Mouse (Mus musculus) left cerebral cortex, postnatal 36 days (tissue): ENCODE measurements at regions not wholly inside any gene's neighbourhood (a gene's known extent, or its start where the extent isn't known, plus 50 kb on each side); places are given as distances from the start of the nearest gene placed in this dataset.

ENCODE experiments used
- DNase-seq, 2 experiments: peaks; one replicate each; pipeline ENCODE4 v3.0.0; 2021 to 2022; ENCODE audit warnings: low spot score in 2 of 2, mixed read lengths in 1 of 2
- intact Hi-C: fragments of 180-260 bp; cut with DNase I; formaldehyde crosslinking; loops from one replicate; pipeline ENCODE4 v1.15.1; 2025

DNA sequence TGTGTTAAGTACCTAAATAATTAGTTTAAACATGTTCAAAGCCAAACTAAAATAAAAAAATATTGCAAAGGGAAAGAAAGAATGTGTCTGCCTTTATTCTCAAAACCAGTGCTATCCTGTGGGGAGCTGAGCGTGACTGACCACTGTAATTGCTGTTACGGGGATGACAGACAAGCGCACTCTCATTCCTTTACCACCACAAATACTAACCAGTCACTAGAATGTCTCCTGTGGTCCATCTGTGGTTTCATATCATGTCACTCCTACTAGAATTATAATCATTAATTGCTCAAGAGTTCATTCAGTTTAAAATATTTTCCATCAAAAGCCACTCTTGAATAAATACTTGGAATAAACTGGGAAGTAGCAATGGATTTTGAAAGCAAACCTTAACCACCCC is 268.8 kb downstream of the Epha4 start:
- DNase-seq = no peak
- intact Hi-C loops = no loop called here

DNA sequence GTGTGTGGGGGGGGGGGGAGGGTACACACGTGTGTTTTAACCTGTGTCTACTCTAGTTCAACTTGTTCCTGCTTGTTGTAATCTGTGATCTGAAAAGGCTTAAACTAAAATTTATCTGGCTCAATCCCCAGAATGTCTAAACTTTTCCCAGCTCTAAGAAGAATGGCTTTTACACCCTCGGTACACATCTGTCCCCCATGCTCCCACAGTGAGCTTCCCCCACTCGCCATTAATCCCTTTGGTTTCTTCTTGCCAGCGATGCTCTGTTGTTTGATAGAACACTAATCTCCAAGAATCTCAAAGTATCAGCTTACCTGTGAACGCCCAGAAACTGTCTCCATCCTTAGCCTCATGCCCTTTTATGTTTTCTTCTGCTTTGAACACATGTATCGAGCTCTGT is 260.6 kb downstream of the Epha4 start:
- DNase-seq = no peak
- intact Hi-C loops = no loop called here

DNA sequence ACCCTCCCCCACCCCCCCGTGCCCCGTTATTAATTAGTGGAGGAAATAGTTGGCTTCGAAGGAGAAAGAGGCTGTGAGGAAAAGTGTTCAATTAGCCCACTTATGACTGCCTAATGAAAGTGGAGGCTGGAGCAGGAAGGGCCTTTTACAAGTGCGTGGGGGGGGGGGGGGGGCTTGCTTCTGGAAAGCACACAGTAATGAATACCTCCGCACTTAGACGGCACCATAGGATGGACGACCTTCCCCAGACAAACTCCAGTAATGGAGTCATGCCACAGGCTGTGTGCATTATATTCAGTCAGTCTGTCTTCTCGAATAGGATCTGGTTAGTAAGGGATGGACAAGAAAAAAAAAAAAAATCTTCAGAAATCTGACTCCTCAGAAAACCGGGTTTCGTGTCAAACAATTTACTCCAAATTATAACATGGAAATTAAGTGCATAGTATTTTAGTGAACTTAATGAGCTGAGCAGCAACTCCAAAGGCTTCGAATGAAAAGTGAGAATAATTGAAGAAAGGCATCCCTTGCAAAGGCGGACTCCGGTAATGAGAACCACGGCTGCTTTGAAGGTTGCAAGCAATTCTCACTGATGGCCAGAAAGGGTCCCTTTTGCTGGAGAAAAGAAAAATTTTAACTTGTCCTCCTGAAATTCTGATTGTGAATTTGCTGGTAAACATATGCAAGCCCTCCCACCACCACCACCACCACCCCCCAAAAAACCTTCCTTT is 258.6 kb downstream of the Epha4 start:
- intact Hi-C loops = no loop called here
- DNase-seq = no peak

GRCm38 (mm10) chr1:77258730-77259310 is 256.1 kb downstream of the Epha4 start:
- intact Hi-C loops = no loop called here
- DNase-seq = no peak

DNA sequence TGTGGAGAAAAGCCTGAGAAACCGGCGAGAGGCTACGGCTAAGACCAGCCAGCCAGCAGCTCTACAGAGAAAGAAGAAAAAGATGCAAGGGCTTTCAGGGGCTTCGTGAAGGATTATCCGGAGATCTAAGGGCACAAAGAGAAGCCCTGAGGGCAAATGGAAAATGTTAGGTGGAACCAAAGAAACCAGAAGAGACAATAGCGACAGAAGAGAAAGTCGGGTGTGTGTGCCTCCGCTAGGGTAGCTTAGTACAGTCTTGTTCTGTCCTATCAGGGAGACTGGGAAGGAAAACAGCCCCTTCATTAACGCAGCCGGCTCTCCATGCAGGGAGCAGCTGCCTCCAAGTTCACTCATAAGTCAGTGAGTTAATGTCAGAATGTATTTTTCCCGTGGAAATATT is 255.1 kb downstream of the Epha4 start:
- intact Hi-C loops = no loop called here
- DNase-seq = no peak

DNA sequence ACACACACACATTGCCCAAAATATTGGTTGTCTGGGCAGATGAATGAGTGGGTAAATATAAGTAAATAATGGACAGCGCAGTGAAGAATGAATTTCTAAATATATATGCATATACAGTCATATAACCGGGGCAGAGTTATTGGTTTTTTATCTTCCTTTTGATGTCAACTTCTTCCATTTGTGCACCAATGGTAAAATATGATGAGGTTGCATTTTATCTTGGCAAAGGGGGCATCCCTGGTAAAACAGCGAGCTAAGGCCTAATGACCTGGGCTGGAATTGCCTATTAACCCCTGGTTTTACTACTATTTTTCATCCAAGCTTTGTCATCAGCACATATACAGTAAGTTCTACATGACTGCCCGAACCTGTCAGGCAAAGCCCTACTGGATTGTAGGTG is 253.2 kb downstream of the Epha4 start:
- intact Hi-C loops = no loop called here
- no peak for DNase-seq

DNA sequence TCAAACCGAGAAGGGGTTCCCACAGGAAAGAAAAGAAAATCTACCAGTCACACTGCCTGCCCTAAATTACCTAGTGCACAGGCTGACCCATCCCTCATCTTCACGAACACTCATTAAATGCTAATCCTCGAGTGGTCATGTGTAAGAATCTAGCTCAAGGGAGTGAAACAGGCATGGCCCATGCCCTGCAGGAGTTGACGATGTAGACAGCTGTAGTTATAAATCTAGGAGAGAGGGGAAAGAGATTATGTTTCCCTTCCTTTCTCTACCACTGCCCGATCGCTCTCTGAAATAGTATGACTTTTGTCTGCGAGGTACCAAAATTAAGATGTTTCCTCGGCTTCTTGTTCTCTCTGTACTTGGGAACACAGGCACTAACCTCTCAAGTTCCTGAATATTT is 249.2 kb downstream of the Epha4 start:
- intact Hi-C loops = no loop called here

GRCm38 (mm10) chr1:77267311-77268003 is 247.4 kb downstream of the Epha4 start:
- intact Hi-C loops = no loop called here
- no peak for DNase-seq

More for the DNA sequence above, 249.2 kb downstream of the Epha4 start:
- no peak for DNase-seq

DNA sequence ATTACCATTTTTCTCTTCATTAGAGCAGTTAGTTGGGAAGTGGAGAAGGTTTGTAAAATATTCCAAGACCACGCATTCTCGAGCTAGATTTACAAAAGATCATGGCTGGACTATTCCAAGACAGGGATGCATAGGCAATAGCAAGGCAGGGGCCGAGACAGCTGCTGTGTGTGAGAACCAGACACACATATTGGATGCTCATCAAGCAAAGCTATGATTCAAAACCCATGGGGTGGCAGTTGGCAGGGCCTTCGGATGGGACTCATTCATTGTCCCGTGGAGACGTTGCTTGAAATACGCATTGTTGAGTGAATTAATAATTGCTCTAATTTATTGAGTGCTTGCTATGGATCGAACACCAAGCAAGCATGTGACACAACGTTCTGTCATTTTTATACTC is 239.6 kb downstream of the Epha4 start:
- no peak for DNase-seq
- intact Hi-C loops = loop anchor here (10.0 kb wide), 1 partner anchor 240 kb away; the partner anchor contains the start of gene Epha4

DNA sequence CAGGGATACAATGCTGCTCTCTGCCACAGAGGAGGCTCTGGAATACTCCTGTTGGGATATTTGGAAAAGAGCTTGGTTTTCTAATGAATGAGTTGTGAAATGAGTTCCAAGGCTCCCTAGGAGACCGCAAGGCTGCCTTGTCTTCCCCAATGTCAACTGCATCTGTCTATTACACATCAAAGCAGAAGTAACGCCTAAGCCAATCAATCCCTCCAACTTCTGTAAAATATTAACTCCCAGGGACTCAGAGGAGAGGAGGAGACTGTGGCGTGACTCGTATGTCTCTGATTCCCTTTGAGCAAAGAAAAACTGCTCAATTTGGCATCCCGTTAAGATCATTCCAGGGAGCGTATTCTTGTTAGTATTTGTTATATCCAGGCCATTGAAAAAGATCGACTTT is 235.3 kb downstream of the Epha4 start:
- intact Hi-C loops = loop anchor here (10.0 kb wide), 1 partner anchor 235 kb away; the partner anchor contains the start of gene Epha4
- DNase-seq = no peak

DNA sequence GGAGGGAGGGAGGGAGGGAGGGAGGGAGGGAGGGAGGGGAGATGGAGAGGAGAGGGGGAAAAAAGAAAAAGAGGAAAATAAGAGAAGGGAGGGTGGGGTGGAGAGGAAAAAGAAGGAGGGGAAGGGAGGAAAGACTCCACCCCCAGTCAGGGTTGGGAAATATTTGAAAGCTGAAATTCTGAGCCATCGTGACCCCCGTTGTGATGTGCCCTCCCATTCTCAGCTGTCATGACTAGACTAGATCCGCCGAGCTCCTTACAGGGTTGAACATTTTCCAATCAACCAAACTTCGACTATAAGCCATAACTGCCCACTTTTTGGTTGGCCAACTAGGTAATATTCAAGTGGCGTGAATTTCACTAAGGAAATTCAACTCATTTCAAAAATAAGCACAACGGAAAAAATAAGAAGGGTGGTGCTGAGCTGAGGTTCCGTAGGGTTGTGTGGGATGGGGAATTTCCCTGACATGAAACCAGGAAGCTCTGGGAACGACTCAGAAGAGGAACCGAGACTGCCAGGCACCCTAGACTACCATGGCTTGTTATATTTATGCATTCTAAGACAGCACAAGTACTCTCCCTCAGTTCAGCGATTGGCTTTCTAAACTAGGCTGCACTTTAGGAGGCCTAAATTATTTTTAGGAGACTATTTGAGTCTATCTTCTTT is 234.4 kb downstream of the Epha4 start:
- DNase-seq = no peak
- intact Hi-C loops = no loop called here

DNA sequence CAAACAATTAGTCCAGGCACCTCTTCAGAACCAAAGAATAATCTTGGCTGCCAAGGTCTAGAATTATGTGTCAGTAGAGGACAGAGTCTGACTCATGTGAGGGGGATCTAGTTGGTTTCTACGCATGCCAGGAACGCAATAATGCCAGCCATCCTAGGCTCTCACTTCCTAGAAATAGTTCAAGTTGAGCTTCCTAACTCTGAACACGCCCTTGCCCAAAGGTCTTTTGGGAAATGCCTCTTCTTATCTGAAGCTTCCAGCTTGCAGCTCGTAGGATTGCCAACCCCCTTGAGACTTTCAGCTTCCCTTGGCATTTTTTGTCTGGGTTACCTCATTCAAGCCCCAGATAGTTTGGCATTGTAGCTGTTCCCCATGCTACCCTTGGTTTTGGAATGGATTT is 233.1 kb downstream of the Epha4 start:
- intact Hi-C loops = no loop called here
- DNase-seq = no peak

DNA sequence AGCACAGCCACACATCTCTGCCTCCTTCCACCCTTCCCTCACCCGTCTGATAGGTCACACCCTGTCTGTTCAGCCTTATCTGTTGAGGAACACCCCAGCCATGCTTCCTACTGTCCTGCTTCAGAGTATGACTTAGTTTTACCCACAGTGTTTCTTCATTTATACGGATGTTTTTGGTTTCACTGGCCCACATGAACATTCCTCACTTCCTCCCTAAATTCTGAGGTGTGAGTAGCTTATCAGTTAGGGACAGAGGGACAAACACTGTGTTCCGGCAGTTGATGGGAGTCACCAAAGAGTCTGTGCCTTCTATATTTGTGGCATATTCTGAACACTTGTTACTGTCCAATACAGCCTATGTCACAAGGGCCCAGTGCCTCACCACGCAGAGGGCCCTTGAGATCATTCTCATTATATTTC is 216.2 kb downstream of the Epha4 start:
- intact Hi-C loops = loop anchor here (10.0 kb wide), 1 partner anchor 174 kb away; no protein-coding TSS in a partner anchor
- no peak for DNase-seq

- no peak for DNase-seq
- intact Hi-C loops = no loop called here
These were observed 214.1 kb downstream of the Epha4 start for GRCm38 (mm10) chr1:77300806-77301205.

GRCm38 (mm10) chr1:77304770-77305169 is 210.1 kb downstream of the Epha4 start:
- intact Hi-C loops = no loop called here

DNA sequence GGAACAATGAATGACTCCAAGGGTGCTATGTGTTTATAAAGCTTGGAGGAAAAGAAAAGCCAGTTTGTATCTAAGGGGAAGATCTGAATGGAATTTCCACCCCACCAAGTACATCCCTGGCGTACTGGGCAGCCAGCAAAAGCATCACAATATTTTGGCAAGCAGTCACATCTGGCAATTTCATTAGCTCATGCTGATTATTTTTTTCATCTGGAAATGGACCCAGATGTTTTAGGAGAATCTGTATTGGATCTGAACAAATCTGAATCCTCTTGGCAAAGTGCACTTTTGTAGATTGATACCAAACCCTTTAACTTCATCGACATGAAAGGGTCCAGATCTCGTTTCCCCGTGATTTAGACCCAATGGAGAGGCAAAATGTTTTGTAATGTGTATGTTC is 207.1 kb downstream of the Epha4 start:
- intact Hi-C loops = no loop called here
- no peak for DNase-seq

More at GRCm38 (mm10) chr1:77304770-77305169, 210.1 kb downstream of the Epha4 start:
- DNase-seq = no peak

GRCm38 (mm10) chr1:77313119-77313518 is 201.8 kb downstream of the Epha4 start:
- intact Hi-C loops = no loop called here
- DNase-seq = no peak

DNA sequence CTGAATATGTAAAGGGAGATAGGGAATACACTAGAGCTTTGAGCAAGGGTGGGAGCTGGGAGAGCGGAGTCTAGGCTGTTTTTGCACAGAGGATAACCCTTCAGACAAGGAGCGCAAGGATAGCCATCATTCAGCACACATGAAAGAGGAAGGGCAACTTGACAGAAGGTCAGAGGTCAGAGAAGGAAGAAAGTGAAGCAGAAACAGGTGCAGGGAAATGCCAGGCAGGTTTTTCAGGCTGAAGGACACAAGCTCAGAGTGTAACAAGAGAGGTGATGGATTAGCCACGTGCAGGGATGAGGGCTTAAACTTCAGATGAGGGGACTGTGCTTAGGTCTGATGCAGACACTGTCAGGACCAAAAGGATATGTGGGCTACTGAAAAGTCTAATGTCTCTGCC is 199.5 kb downstream of the Epha4 start:
- DNase-seq = no peak
- intact Hi-C loops = no loop called here

- intact Hi-C loops = no loop called here
- no peak for DNase-seq
These were observed 198.7 kb downstream of the Epha4 start for GRCm38 (mm10) chr1:77316198-77316597.
